Mouse (Mus musculus) megakaryocyte, embryonic 14.5 days (primary cell): Measurements from ENCODE around the gene A930002H24Rik. TPM values are rescaled to one million over a fixed set of nuclear protein-coding genes. Genes with fewer than 3 reads are reported as not detected.

Experiments
- H3K27me3 ChIP-seq: replicated peaks from 2 replicates; pipeline ENCODE3; 2012; ENCODE audit warnings: inconsistent platforms
- H3K36me3 ChIP-seq: replicated peaks from 2 replicates; pipeline ENCODE3; 2012; ENCODE audit warnings: low read length, inconsistent platforms, mixed read lengths
- H3K4me1 ChIP-seq: 2 replicates; pipeline ENCODE4 v1.6.1; 2012; ENCODE audit warnings: inconsistent platforms
- H3K4me3 ChIP-seq: replicated peaks from 2 replicates; pipeline ENCODE3; 2012; ENCODE audit warnings: moderate library complexity, mild to moderate bottlenecking, inconsistent platforms
- H3K9me3 ChIP-seq: 2 replicates; pipeline ENCODE4 v1.6.1; 2012; ENCODE audit warnings: inconsistent platforms
- FLI1 ChIP-seq: IDR thresholded peaks from 2 replicates; pipeline ENCODE4 v1.6.1; 2012; ENCODE audit warnings: low read length, inconsistent platforms, mixed read lengths
- GATA1 ChIP-seq: IDR thresholded peaks from 3 replicates; pipeline ENCODE4 v1.6.1; 2012; ENCODE audit warnings: mixed read lengths, low read length, inconsistent platforms, borderline replicate concordance
- polyA plus RNA-seq: library from polyadenylated mRNA; stranded (reverse); fragments of >175 nt; gene quantifications from 2 replicates; pipeline ENCODE4 v1.2.3, GENCODE M21; 2012; ENCODE audit warnings: low replicate concordance; ENCODE audit not compliant: insufficient read depth

Gene A930002H24Rik
- polyA plus RNA-seq, 1 experiment, result 5.5 TPM

GRCm38 (mm10) chr17:63839636-63840269 lies 23.8 kb downstream of the A930002H24Rik start:
- Histone ChIP-seq H3K27me3 (peaks cover 9% of the 10 kb centered on the region), H3K9me3 (peaks cover 16% of the 10 kb centered on the region), H3K4me3 (no peak overlapping the region), H3K4me1 (peaks cover 5% of the 10 kb centered on the region; the same call in 1 of the 2 replicates), H3K36me3 (no peaks in the 10 kb centered on the region)
- no peak for TF ChIP-seq FLI1
- TF ChIP-seq GATA1, result no peak

GRCm38 (mm10) chr17:63838144-63838543 lies 25.4 kb downstream of the A930002H24Rik start:
- Histone ChIP-seq H3K4me3 (no peak overlapping the region), H3K4me1 (peaks cover 6% of the 10 kb centered on the region; the same call in 1 of the 2 replicates), H3K9me3 (peaks cover 17% of the 10 kb centered on the region), H3K27me3 (peaks cover 14% of the 10 kb centered on the region), H3K36me3 (no peaks in the 10 kb centered on the region)
- no peak for TF ChIP-seq GATA1
- no peak for TF ChIP-seq FLI1

GRCm38 (mm10) chr17:63836641-63837040 lies 26.9 kb downstream of the A930002H24Rik start:
- Histone ChIP-seq H3K36me3 (no peaks in the 10 kb centered on the region), H3K27me3 (peaks cover 14% of the 10 kb centered on the region), H3K9me3 (peaks cover 17% of the 10 kb centered on the region), H3K4me3 (no peak overlapping the region), H3K4me1 (peaks cover 6% of the 10 kb centered on the region; the same call in 1 of the 2 replicates)
- TF ChIP-seq FLI1, result no peak
- TF ChIP-seq GATA1, result no peak

DNA sequence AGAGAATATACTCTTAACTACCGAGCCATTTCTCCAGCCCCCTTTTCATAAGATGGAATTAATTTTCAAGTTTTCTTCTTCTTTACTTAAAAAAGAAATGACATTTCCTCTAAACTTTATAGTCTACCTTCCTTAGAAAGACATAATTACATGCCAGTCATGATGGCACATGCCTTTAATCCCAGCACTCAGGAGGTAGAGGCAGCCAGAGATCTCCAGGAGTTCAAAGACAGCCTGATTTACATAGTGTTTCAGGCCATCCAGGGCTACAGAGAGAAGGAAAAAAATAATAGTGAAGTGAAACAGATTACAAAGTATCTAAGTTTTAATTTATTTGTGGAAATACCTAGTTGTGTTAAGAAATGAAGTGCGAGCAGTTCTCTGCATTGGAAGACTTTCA lies 27.4 kb downstream of the A930002H24Rik start:
- no peak for TF ChIP-seq FLI1
- Histone ChIP-seq H3K4me3 (no peak overlapping the region), H3K27me3 (peaks cover 14% of the 10 kb centered on the region), H3K36me3 (no peaks in the 10 kb centered on the region), H3K4me1 (peaks cover 9% of the 10 kb centered on the region; the same call in 1 of the 2 replicates), H3K9me3 (peaks cover 17% of the 10 kb centered on the region)

GRCm38 (mm10) chr17:63831550-63831949 lies 32.0 kb downstream of the A930002H24Rik start:
- no peak overlapping the region for H3K4me3 ChIP-seq
- peaks cover 9% of the 10 kb centered on the region; the same call in 1 of the 2 replicates for H3K4me1 ChIP-seq
- peaks cover 6% of the 10 kb centered on the region for H3K9me3 ChIP-seq
- no peaks in the 10 kb centered on the region for H3K36me3 ChIP-seq
- no peak for TF ChIP-seq GATA1
- no peak for TF ChIP-seq FLI1
- peaks cover 9% of the 10 kb centered on the region for H3K27me3 ChIP-seq

DNA sequence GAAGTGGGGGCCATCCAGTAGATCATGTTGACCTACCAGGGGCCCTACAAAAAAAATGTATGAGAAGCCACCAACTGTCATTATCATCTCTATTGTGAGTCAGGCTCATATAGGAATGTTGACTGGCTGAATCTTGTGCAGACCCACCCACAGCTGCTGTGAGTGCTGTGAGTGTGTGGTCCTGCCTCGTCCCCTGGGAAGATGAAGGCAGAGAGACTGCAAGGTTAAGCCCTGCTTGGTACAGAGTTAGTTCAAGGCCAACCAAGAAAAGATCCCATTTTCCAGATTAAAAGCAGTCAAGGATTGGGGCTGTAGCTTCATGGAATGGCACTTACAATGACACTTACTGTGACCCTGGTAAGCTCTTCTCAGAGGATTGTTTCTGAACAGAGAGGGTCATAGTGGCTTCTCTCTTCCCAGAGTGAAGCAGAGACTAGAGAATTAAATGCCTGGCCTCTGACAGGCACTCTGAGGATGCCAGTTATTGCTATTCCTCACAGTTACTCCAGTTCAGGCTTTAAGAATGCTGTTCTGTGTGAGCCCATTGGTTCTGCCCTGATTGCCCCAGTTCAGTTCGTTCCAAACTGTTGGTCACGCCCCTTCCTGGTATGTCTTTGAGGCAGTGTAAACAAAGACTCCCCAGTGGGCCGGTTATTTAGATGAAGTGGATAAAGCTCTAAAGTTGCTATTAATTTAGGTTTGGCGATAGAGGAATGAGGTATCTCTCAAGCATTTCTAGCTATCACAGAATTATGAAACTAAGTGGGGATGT lies 34.8 kb downstream of the A930002H24Rik start:
- Histone ChIP-seq H3K4me3 (no peak overlapping the region), H3K4me1 (0 out of 2 replicates have a peak, but pooled peaks cover 3% of the 10 kb centered on the region), H3K9me3 (no peaks in the 10 kb centered on the region), H3K36me3 (no peaks in the 10 kb centered on the region), H3K27me3 (peaks cover 3% of the 10 kb centered on the region)
- no peak for TF ChIP-seq FLI1
- TF ChIP-seq GATA1, result no peak

DNA sequence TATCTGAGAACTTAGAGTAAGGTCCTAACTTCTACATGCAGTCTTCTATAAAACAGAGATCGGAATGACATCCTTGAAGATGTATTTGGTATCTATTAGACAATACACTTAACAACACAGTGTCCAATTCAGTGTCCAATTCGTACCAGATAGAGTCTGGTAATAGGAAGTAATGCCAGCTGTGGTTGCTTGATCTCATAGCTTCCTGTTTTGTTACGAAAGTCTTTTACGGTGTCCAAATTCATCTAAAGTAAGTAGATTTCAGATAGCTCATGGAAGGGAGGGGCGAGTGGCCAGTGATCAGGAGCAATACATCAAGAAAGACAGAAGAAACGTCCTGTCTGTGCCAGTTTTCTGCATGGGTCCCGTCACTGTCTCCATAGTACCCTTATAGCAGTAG lies 36.8 kb downstream of the A930002H24Rik start:
- Histone ChIP-seq H3K27me3 (no peaks in the 10 kb centered on the region), H3K36me3 (no peaks in the 10 kb centered on the region), H3K4me3 (no peak overlapping the region), H3K4me1 (peaks cover 15% of the 10 kb centered on the region), H3K9me3 (peaks cover 5% of the 10 kb centered on the region; the same call in 1 of the 2 replicates)
- TF ChIP-seq GATA1 (no peak), FLI1 (no peak)

- Histone ChIP-seq H3K27me3 (no peaks in the 10 kb centered on the region), H3K4me1 (peaks cover 12% of the 10 kb centered on the region), H3K36me3 (no peaks in the 10 kb centered on the region), H3K9me3 (peaks cover 5% of the 10 kb centered on the region; the same call in 1 of the 2 replicates), H3K4me3 (no peak overlapping the region)
- TF ChIP-seq FLI1, result no peak
- TF ChIP-seq GATA1, result no peak
Observed at GRCm38 (mm10) chr17:63826196-63826595, 37.4 kb downstream of the A930002H24Rik start.

GRCm38 (mm10) chr17:63824141-63824540 lies 39.5 kb downstream of the A930002H24Rik start:
- Histone ChIP-seq H3K9me3 (peaks cover 9% of the 10 kb centered on the region; the same call in 1 of the 2 replicates), H3K4me3 (no peak overlapping the region), H3K36me3 (no peaks in the 10 kb centered on the region), H3K27me3 (no peaks in the 10 kb centered on the region), H3K4me1 (peaks cover 15% of the 10 kb centered on the region)
- TF ChIP-seq GATA1 (no peak), FLI1 (no peak)

- TF ChIP-seq GATA1 (no peak; the same call in 2 of the 3 replicates), FLI1 (no peak)
- H3K4me3 ChIP-seq, result peak overlapping the region; percentile 21
- peaks cover 12% of the 10 kb centered on the region for H3K9me3 ChIP-seq
- no peaks in the 10 kb centered on the region for H3K36me3 ChIP-seq
- H3K27me3 ChIP-seq, result peaks cover 1% of the 10 kb centered on the region
- H3K4me1 ChIP-seq, result peaks cover 29% of the 10 kb centered on the region
Observed at GRCm38 (mm10) chr17:63818444-63819027, 45.1 kb downstream of the A930002H24Rik start.
